Mouse (Mus musculus) lung, postnatal 0 days (tissue): Measurements from ENCODE around the gene Nufip1. TPM values are rescaled to one million over a fixed set of nuclear protein-coding genes. Genes with fewer than 3 reads are reported as not detected.

Experiments used
- ATAC-seq: fragments of 200-750 bp; cut with Nextera tagmentation; 2 replicates; pipeline ENCODE4 v1.8.0; 2017; ENCODE audit warnings: moderate library complexity
- DNase-seq: peaks from one replicate; pipeline ENCODE4 v3.0.0-alpha.2; 2016; ENCODE audit warnings: low spot score
- H3K27ac ChIP-seq: fragments of 300-500 bp; sonication (generic); 2 replicates; pipeline ENCODE4 v1.5.1; 2014; ENCODE audit warnings: antibody characterized with exemption, mild to moderate bottlenecking, low read length, mixed read lengths
- H3K27me3 ChIP-seq: fragments of 300-500 bp; sonication (generic); replicated peaks from 2 replicates; pipeline ENCODE4 v1.6.1; 2014; ENCODE audit warnings: low read length, mixed read lengths; ENCODE audit not compliant: insufficient read depth
- H3K36me3 ChIP-seq: fragments of 300-500 bp; sonication (generic); 2 replicates; pipeline ENCODE4 v1.6.1; 2014; ENCODE audit warnings: low read length, mixed read lengths; ENCODE audit not compliant: insufficient read depth
- H3K4me1 ChIP-seq: fragments of 300-500 bp; sonication (generic); 2 replicates; pipeline ENCODE4 v1.6.1; 2014; ENCODE audit warnings: antibody characterized with exemption, low read depth, low read length, mixed read lengths; ENCODE audit not compliant: insufficient read depth
- H3K4me2 ChIP-seq: fragments of 300-500 bp; sonication (generic); replicated peaks from 2 replicates; pipeline ENCODE4 v1.6.1; 2014; ENCODE audit warnings: low read depth, mild to moderate bottlenecking, low read length, moderate library complexity, mixed read lengths
- H3K4me3 ChIP-seq: fragments of 300-500 bp; sonication (generic); 2 replicates; pipeline ENCODE4 v1.5.1; 2014; ENCODE audit warnings: low read depth, low read length
- H3K9ac ChIP-seq: fragments of 300-500 bp; sonication (generic); replicated peaks from 2 replicates; pipeline ENCODE4 v1.6.1; 2014; ENCODE audit warnings: low read depth, mild to moderate bottlenecking
- H3K9me3 ChIP-seq: fragments of 300-500 bp; sonication (generic); 2 replicates; pipeline ENCODE4 v1.6.1; 2016; ENCODE audit warnings: low read length, mixed read lengths
- CTCF ChIP-seq: IDR thresholded peaks from 2 replicates; pipeline ENCODE4 v1.5.1; 2016; ENCODE audit warnings: antibody characterized with exemption, mild to moderate bottlenecking
- EP300 ChIP-seq: IDR thresholded peaks from 2 replicates; pipeline ENCODE4 v1.6.1; 2016; ENCODE audit warnings: antibody characterized with exemption, mild to moderate bottlenecking, control low read depth
- WGBS: fragments of 180-500 bp; shearing (Covaris S2); extraction: QIAGEN DNeasy Blood & Tissue Kit; methylation state at CpG from one replicate; pipeline ENCODE4 v1.1.7; 2014; 5-methylcytosine and 5-hydroxymethylcytosine counted together
- polyA plus RNA-seq: library from polyadenylated mRNA; unstranded; fragments of >200 nt; fragmentation: Nextera tagmentation; extraction: Ambion mirVana; gene quantifications from 2 replicates; pipeline ENCODE4 v1.2.1, GENCODE M21; 2015

Nufip1 gene
- polyA plus RNA-seq, 1 experiment from 2014 or later: 6.1 TPM

DNA sequence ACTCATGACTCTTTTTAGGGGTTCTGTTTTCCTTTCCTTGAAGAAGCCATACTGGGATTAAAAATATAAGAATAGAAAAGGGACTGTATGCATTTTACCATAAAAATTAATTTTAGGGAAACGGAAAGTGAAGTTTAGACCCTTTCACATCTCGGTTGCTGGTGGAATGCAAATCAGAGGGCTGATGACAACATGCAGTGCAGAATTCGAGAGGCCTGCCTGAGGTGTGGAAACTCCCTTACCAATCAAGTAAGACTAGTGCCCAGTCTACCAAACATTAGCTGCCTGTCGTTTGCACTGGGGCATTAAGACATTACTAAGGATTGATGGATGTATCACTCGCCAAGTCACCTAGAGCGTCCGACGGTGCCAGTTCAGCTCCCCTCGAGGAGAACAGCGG lies 37.6 kb downstream of the Nufip1 start:
- Histone ChIP-seq H3K4me1 (peaks cover 23% of the 10 kb centered on the region; the same call in 1 of the 2 replicates), H3K27ac (no peak overlapping the region), H3K9me3 (no peaks in the 10 kb centered on the region), H3K27me3 (no peaks in the 10 kb centered on the region), H3K4me3 (no peak overlapping the region), H3K36me3 (no peaks in the 10 kb centered on the region), H3K4me2 (no peak overlapping the region), H3K9ac (no peak overlapping the region)
- 83% methylated on average over 10 of the region's 10 CpGs for WGBS
- TF ChIP-seq CTCF (no peak), EP300 (no peak)
- DNase-seq (no peak), ATAC-seq (no peak)

DNA sequence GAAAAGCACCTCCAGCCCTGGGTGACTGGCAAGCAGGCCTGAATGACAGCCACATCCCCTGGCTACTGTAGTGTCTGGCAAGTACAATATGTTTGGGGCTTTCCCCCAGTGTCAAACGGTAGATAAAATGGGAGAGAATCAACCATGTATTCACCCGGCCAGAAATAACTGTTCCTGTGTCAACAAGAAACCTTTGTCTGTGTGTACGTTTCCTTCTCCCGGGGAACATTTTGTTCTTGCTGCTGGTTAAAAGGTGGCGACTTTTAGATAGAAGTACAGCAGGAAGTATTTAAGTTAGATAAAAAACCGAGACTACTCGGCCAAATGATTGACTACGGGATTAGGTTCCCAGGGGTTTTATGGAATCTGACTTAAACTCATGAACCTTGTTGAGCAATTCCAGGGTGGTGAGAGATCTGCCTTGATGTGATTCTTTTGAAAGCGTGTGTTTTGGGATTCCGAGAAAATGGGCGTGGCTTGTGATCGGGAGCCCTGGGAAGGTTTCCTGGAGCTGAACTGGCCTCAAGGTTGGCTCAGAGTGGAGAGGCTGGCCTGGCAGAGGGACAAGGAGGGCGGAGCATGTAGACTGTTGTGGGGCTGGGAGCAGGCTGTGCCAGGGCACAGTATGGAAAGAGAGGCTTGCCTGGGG lies 39.0 kb downstream of the Nufip1 start:
- peaks cover 24% of the 10 kb centered on the region; the same call in 1 of the 2 replicates for H3K4me1 ChIP-seq
- H3K27ac ChIP-seq: peak overlapping the region; percentile 90
- H3K9ac ChIP-seq: no peak overlapping the region
- H3K4me3 ChIP-seq: no peak overlapping the region
- peak; percentile 97 for DNase-seq
- TF ChIP-seq EP300 (peak; percentile 100), CTCF (no peak)
- ATAC-seq: peak; percentile 89
- no peaks in the 10 kb centered on the region for H3K36me3 ChIP-seq
- 4% methylated on average over 13 of the region's 13 CpGs for WGBS
- no peaks in the 10 kb centered on the region for H3K9me3 ChIP-seq
- no peaks in the 10 kb centered on the region for H3K27me3 ChIP-seq
- H3K4me2 ChIP-seq: peak overlapping the region; percentile 14

DNA sequence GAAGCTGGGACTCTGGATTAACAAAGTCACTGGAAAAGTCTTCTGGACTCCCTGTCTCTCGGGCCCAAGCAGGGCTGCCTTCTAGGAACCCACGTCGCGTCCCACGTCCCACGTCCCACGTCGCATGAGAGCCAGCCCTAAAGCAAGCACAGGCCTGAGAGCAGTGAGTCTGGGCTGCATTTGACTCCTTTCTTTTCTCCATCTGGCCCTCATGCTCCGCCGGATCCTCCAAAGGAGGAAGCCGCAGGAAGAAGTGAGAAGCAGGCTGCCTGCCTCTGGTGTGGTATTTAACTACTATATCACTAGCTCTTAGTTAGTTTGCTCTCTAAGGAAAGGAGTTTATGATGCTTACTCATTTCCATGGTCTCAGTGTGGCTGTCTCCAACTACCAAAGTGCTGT lies 39.8 kb downstream of the Nufip1 start:
- ATAC-seq (no peak), DNase-seq (peak; percentile 6)
- 74% methylated on average over 11 of the region's 11 CpGs for WGBS
- H3K9ac ChIP-seq: no peak overlapping the region
- H3K4me3 ChIP-seq: no peak overlapping the region
- H3K27ac ChIP-seq: peak overlapping the region; percentile 90
- H3K27me3 ChIP-seq: no peaks in the 10 kb centered on the region
- H3K4me1 ChIP-seq: peaks cover 24% of the 10 kb centered on the region; the same call in 1 of the 2 replicates
- H3K36me3 ChIP-seq: no peaks in the 10 kb centered on the region
- TF ChIP-seq CTCF (no peak), EP300 (no peak)
- H3K4me2 ChIP-seq: no peak overlapping the region
- no peaks in the 10 kb centered on the region for H3K9me3 ChIP-seq

DNA sequence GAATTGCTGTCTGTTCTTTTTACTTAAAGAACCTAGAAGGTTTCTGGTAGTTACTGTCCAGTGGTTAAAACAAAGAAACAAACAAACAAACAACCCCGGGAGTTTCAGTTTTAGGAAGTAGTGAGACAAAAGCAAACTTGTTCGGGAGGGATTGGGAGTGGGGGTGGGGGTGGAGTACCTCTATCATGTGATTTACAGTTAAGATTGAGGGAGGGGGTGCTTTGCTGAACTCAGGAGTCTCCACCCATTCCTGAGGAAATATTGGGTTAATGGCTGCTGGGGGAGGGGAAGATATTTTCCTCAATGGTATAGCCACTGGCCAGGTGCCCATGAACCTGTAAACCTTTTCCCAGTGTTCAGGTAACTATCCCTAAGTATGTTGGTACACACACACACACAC lies 40.3 kb downstream of the Nufip1 start:
- no peak for ATAC-seq
- Histone ChIP-seq H3K9ac (no peak overlapping the region), H3K27me3 (no peaks in the 10 kb centered on the region), H3K27ac (peak overlapping the region; percentile 90), H3K4me2 (no peak overlapping the region), H3K9me3 (no peaks in the 10 kb centered on the region), H3K4me1 (peaks cover 24% of the 10 kb centered on the region; the same call in 1 of the 2 replicates), H3K36me3 (no peaks in the 10 kb centered on the region), H3K4me3 (no peak overlapping the region)
- no peak for TF ChIP-seq CTCF
- no peak for TF ChIP-seq EP300
- peak; percentile 26 for DNase-seq
- WGBS: 38% methylated on average over 2 of the region's 2 CpGs

DNA sequence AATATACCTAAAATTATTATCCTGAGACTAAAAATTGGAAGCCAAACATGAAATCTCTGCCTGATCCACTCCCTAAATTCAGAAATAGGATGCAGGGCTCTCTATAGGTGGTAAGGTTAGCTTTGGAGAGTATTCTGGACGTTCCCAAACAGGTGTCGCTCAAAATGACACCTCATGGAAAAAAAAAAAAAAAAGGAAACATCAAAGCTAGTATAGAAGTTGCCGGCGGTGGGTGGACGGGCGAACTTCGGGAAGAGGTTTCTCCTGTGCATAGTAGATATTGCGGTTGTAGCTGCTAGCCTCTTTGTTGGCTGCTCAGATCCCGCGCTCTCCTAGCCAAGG lies 41.1 kb downstream of the Nufip1 start:
- no peak for DNase-seq
- ATAC-seq: no peak
- WGBS: 1% methylated on average over 10 of the region's 10 CpGs

DNA sequence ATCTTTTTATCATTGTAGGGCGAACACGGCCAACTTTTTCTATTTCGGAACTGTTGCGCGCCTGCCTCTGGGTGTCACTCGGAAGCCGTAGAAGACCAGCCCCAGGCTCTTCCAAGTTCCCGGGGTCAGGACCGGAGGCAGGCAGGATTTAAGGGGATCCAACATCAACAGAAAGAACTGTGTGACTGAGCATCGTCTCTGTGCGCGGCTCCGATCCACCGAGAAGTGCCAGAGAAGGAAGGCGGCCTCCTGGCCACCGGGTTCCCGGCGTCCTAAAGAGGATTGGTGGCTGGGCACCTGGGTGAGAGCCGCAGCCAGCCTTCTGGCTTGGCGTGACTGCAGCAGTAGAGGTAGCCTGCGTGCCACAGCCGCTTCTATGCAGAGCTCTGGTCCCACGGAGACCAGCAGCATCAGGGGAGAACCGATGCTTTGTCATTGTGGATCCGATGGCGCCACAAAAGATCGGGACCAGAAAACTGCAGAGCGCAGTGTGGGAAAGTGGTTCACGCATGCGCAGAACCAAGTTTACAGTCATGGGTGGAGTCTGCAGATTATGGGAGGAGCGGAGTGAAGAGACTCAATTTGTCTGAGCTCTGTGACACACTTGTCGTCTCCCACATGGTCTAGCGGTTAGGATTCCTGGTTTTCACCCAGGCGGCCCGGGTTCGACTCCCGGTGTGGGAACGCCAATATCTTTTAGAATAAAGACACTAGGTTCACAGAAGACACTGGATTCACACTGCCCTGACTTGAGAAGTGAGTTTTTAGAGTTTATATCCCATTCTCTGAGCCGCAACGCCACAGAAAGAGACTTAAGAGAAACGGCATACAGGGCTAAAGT lies 41.7 kb downstream of the Nufip1 start:
- H3K9ac ChIP-seq: peak overlapping the region; percentile 81
- under 1% methylated on average over 41 of the region's 41 CpGs for WGBS

More for the DNA sequence above, 41.1 kb downstream of the Nufip1 start:
- TF ChIP-seq CTCF (no peak), EP300 (no peak)
- peak overlapping the region; percentile 71 for H3K4me3 ChIP-seq
- H3K4me2 ChIP-seq: peak overlapping the region; percentile 60
- no peaks in the 10 kb centered on the region for H3K27me3 ChIP-seq
- peak overlapping the region; percentile 81 for H3K9ac ChIP-seq
- H3K36me3 ChIP-seq: no peaks in the 10 kb centered on the region
- H3K27ac ChIP-seq: peak overlapping the region; percentile 96
- H3K9me3 ChIP-seq: no peaks in the 10 kb centered on the region
- peaks cover 24% of the 10 kb centered on the region; the same call in 1 of the 2 replicates for H3K4me1 ChIP-seq

More for the DNA sequence above, 41.7 kb downstream of the Nufip1 start:
- ATAC-seq (peak; percentile 87), DNase-seq (peak; percentile 97)
- H3K27me3 ChIP-seq: no peaks in the 10 kb centered on the region
- peak overlapping the region; percentile 96 for H3K27ac ChIP-seq
- H3K9me3 ChIP-seq: no peaks in the 10 kb centered on the region
- H3K4me3 ChIP-seq: peak overlapping the region; percentile 71
- TF ChIP-seq CTCF: peak; percentile 66
- TF ChIP-seq EP300: no peak
- no peaks in the 10 kb centered on the region for H3K36me3 ChIP-seq
- peaks cover 24% of the 10 kb centered on the region; the same call in 1 of the 2 replicates for H3K4me1 ChIP-seq
- peak overlapping the region; percentile 60 for H3K4me2 ChIP-seq
